Mouse (Mus musculus) G1E (cell line): ENCODE results near the gene Zbtb44. TPM values are rescaled to one million over a fixed set of nuclear protein-coding genes. Genes with fewer than 3 reads are reported as not detected.
A peak's percentile ranks its signal among the peaks of the same experiment; 100 is the strongest.

ENCODE experiments used
- ATAC-seq: 2 replicates; pipeline ENCODE4 v1.8.0; 2016; ENCODE audit warnings: mild to moderate bottlenecking; ENCODE audit not compliant: insufficient number of reproducible peaks, poor library complexity, low FRiP score, severe bottlenecking; ENCODE audit errors: extremely low read depth
- DNase-seq: peaks from one replicate; pipeline ENCODE4 v3.0.0; 2012; ENCODE audit warnings: low spot score
- H3K27me3 ChIP-seq: 2 replicates; pipeline ENCODE4 v1.6.1; 2012; ENCODE audit warnings: mild to moderate bottlenecking, low read length, inconsistent platforms; ENCODE audit not compliant: insufficient read depth
- H3K36me3 ChIP-seq: replicated peaks from 2 replicates; pipeline ENCODE3; 2012; ENCODE audit warnings: mild to moderate bottlenecking, inconsistent platforms
- H3K4me1 ChIP-seq: 2 replicates; pipeline ENCODE4 v1.6.1; 2012; ENCODE audit warnings: low read depth, low read length, inconsistent platforms, mixed read lengths; ENCODE audit not compliant: insufficient read depth
- H3K4me3 ChIP-seq: 2 replicates; pipeline ENCODE4 v1.5.1; 2012; ENCODE audit warnings: low read depth, mild to moderate bottlenecking, inconsistent platforms, low read length, moderate library complexity, mixed read lengths
- H3K9me3 ChIP-seq: replicated peaks from 2 replicates; pipeline ENCODE4 v1.6.1; 2012; ENCODE audit warnings: inconsistent platforms
- CTCF ChIP-seq: IDR thresholded peaks from 2 replicates; pipeline ENCODE4 v1.5.1; 2012; ENCODE audit warnings: low read depth, low read length, inconsistent platforms, mixed read lengths
- GATA1 ChIP-seq: IDR thresholded peaks from 2 replicates; pipeline ENCODE4 v1.6.1; 2012; ENCODE audit warnings: borderline replicate concordance, low read length, inconsistent platforms, mixed read lengths
- GATA2 ChIP-seq: IDR thresholded peaks from 2 replicates; pipeline ENCODE4 v1.6.1; 2012; ENCODE audit warnings: low read depth, low read length, inconsistent platforms, borderline replicate concordance
- POLR2AphosphoS5 ChIP-seq: IDR thresholded peaks from 2 replicates; pipeline ENCODE4 v1.6.1; 2012; ENCODE audit warnings: low read depth, low read length, inconsistent platforms; ENCODE audit not compliant: insufficient replicate concordance
- TAL1 ChIP-seq: conservative IDR thresholded peaks from 2 replicates; pipeline ENCODE4 v1.6.1; 2012; ENCODE audit warnings: low read depth, low read length, inconsistent platforms, mixed read lengths
- polyA plus RNA-seq: library from polyadenylated mRNA; stranded (reverse); fragments of >175 nt; gene quantifications from 2 replicates; pipeline ENCODE4 v1.2.3, GENCODE M21; 2012
- total RNA-seq, 2 experiments: library from RNA; stranded (forward) in 1 of 2; stranded (reverse) in 1 of 2; fragments of 200-1000 nt in 1 of 2; fragments of >200 nt in 1 of 2; fragmentation: Nextera tagmentation in 1 of 2; gene quantifications; 2 replicates each; pipeline ENCODE4 v1.2.3; 2014 to 2017

The Zbtb44 gene
- total and polyA plus RNA-seq, 3 experiments = 7.4 to 58.2 (median 27.5) TPM

- no peaks in the 10 kb centered on the region for H3K9me3 ChIP-seq
Observed at GRCm38 (mm10) chr9:31080726-31081125, 50.3 kb downstream of the Zbtb44 start.

GRCm38 (mm10) chr9:31082054-31082666, 51.7 kb downstream of the Zbtb44 start:
- Histone ChIP-seq H3K4me1 (peaks cover 16% of the 10 kb centered on the region), H3K4me3 (no peak overlapping the region), H3K27me3 (peaks cover 10% of the 10 kb centered on the region; the same call in 1 of the 2 replicates), H3K36me3 (no peaks in the 10 kb centered on the region), H3K9me3 (no peaks in the 10 kb centered on the region)
- TF ChIP-seq CTCF = 0 out of 2 replicates have a peak, but pooled peaks have one; percentile 51
- TF ChIP-seq GATA1 = no peak
- peak; percentile 51 for DNase-seq
- ATAC-seq = peak; percentile 43

More at GRCm38 (mm10) chr9:31080726-31081125, 50.3 kb downstream of the Zbtb44 start:
- DNase-seq = no peak
- Histone ChIP-seq H3K4me1 (peaks cover 19% of the 10 kb centered on the region), H3K36me3 (no peaks in the 10 kb centered on the region), H3K27me3 (peaks cover 10% of the 10 kb centered on the region; the same call in 1 of the 2 replicates), H3K4me3 (no peak overlapping the region)
- no peak for ATAC-seq
- no peak for TF ChIP-seq GATA2
- TF ChIP-seq GATA1 = no peak
- TF ChIP-seq TAL1 = no peak
- TF ChIP-seq CTCF = no peak
- no peak for TF ChIP-seq POLR2AphosphoS5

GRCm38 (mm10) chr9:31082771-31083170, 52.3 kb downstream of the Zbtb44 start:
- peaks cover 11% of the 10 kb centered on the region for H3K4me1 ChIP-seq
- no peaks in the 10 kb centered on the region for H3K9me3 ChIP-seq
- TF ChIP-seq POLR2AphosphoS5 (no peak), GATA2 (no peak), CTCF (no peak)
- H3K36me3 ChIP-seq = no peaks in the 10 kb centered on the region
- H3K4me3 ChIP-seq = no peak overlapping the region
- ATAC-seq (no peak), DNase-seq (no peak)
- peaks cover 13% of the 10 kb centered on the region for H3K27me3 ChIP-seq

GRCm38 (mm10) chr9:31085556-31085955, 55.1 kb downstream of the Zbtb44 start:
- Histone ChIP-seq H3K4me3 (no peak overlapping the region), H3K36me3 (no peaks in the 10 kb centered on the region), H3K4me1 (peaks cover 8% of the 10 kb centered on the region), H3K9me3 (no peaks in the 10 kb centered on the region), H3K27me3 (peaks cover 20% of the 10 kb centered on the region)
- DNase-seq (no peak), ATAC-seq (no peak)
- TF ChIP-seq POLR2AphosphoS5 = no peak
- TF ChIP-seq GATA1 = no peak
- no peak for TF ChIP-seq CTCF
- TF ChIP-seq GATA2 = no peak
- TF ChIP-seq TAL1 = no peak

- ATAC-seq (no peak), DNase-seq (peak; percentile 36)
- H3K27me3 ChIP-seq = peaks cover 20% of the 10 kb centered on the region
- H3K9me3 ChIP-seq = no peaks in the 10 kb centered on the region
- peaks cover 8% of the 10 kb centered on the region for H3K4me1 ChIP-seq
- no peak overlapping the region for H3K4me3 ChIP-seq
- peak; percentile 65 for TF ChIP-seq CTCF
- TF ChIP-seq GATA1 = no peak
- TF ChIP-seq POLR2AphosphoS5 = no peak
- H3K36me3 ChIP-seq = no peaks in the 10 kb centered on the region
Observed at GRCm38 (mm10) chr9:31086085-31086753, 55.8 kb downstream of the Zbtb44 start.

GRCm38 (mm10) chr9:31086754-31087145, 56.3 kb downstream of the Zbtb44 start:
- no peak for TF ChIP-seq CTCF
- TF ChIP-seq GATA1 = no peak
- no peak for TF ChIP-seq TAL1
- no peak for TF ChIP-seq POLR2AphosphoS5
- no peak for TF ChIP-seq GATA2
- ATAC-seq (no peak), DNase-seq (no peak)
- Histone ChIP-seq H3K9me3 (no peaks in the 10 kb centered on the region), H3K27me3 (peaks cover 20% of the 10 kb centered on the region), H3K36me3 (no peaks in the 10 kb centered on the region), H3K4me3 (no peak overlapping the region), H3K4me1 (peaks cover 8% of the 10 kb centered on the region)
